Mouse (Mus musculus): ENCODE results near the gene Itga4. TPM values are rescaled to one million over a fixed set of nuclear protein-coding genes. Genes with fewer than 3 reads are reported as not detected.

Gene Itga4
- polyA plus RNA-seq, 1 experiment from 2014 or later: 2.6 TPM

GRCm38 (mm10) chr2:79248283-79248682 lies 6.9 kb upstream of the Itga4 start:
- H3K9ac ChIP-seq: no peak overlapping the region
- no peak overlapping the region for H3K27ac ChIP-seq
- H3K36me3 ChIP-seq (ENCODE audit: poor library complexity, severe bottlenecking): no peaks in the 10 kb centered on the region
- no peak for ATAC-seq
- 91% methylated on average over 5 of the region's 5 CpGs for WGBS
- no peaks in the 10 kb centered on the region for H3K9me3 ChIP-seq (replicated peaks)
- H3K4me1 ChIP-seq: no peaks in the 10 kb centered on the region
- no peak overlapping the region for H3K4me2 ChIP-seq
- H3K27me3 ChIP-seq: no peaks in the 10 kb centered on the region
- H3K4me3 ChIP-seq: no peak overlapping the region

DNA sequence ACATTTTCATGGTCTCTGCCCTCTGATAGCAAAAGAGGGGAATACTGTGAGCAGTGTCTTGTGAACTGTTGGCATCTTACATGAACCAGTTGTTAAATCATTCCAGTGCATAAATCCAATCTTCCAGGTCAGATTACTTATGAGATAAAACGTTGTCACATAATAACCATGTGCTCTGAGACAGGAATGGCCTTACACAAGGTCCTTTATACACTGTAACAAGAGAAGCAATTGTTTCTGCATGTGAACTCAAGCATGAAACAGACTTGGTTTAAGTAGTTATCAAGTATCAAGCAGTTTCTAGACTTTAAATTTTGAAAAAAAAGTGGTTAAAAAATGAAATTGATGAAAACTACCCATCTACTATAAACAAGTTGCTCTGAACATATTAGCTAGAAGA lies 4.7 kb upstream of the Itga4 start:
- Histone ChIP-seq H3K4me2 (no peak overlapping the region), H3K36me3 (ENCODE audit: poor library complexity, severe bottlenecking) (no peaks in the 10 kb centered on the region), H3K4me1 (peaks cover 6% of the 10 kb centered on the region), H3K27ac (no peak overlapping the region), H3K27me3 (no peaks in the 10 kb centered on the region; the same call in 1 of the 2 replicates), H3K9ac (no peak overlapping the region), H3K9me3 (replicated peaks) (no peaks in the 10 kb centered on the region), H3K4me3 (no peak overlapping the region)
- no peak for ATAC-seq
- 21% methylated on average over 1 of the region's 1 CpGs for WGBS

- no peak overlapping the region for H3K4me3 ChIP-seq
- H3K9me3 ChIP-seq (replicated peaks): no peaks in the 10 kb centered on the region
- H3K27ac ChIP-seq: no peak overlapping the region
- ATAC-seq: no peak
- no peak overlapping the region for H3K4me2 ChIP-seq
- peaks cover 15% of the 10 kb centered on the region for H3K4me1 ChIP-seq
- no peak overlapping the region for H3K9ac ChIP-seq
- WGBS: 65% methylated on average over 8 of the region's 8 CpGs
- peaks cover 11% of the 10 kb centered on the region; the same call in 1 of the 2 replicates for H3K27me3 ChIP-seq
- no peaks in the 10 kb centered on the region for H3K36me3 ChIP-seq (ENCODE audit: poor library complexity, severe bottlenecking)
Measured at GRCm38 (mm10) chr2:79253754-79254197, 1.4 kb upstream of the Itga4 start.

- Histone ChIP-seq H3K27me3 (peaks cover 11% of the 10 kb centered on the region; the same call in 1 of the 2 replicates), H3K36me3 (ENCODE audit: poor library complexity, severe bottlenecking) (no peaks in the 10 kb centered on the region), H3K4me3 (peak overlapping the region; percentile 52; the same call in 1 of the 2 replicates), H3K4me1 (peaks cover 15% of the 10 kb centered on the region), H3K9ac (no peak overlapping the region), H3K4me2 (peak overlapping the region; percentile 90), H3K9me3 (replicated peaks) (no peaks in the 10 kb centered on the region), H3K27ac (no peak overlapping the region)
- 54% methylated on average over 3 of the region's 3 CpGs for WGBS
- ATAC-seq: peak; percentile 38; the same call in 1 of the 2 replicates
Measured at GRCm38 (mm10) chr2:79254588-79255191, 536 bp upstream of the Itga4 start.

GRCm38 (mm10) chr2:79256001-79256339 lies 744 bp downstream of the Itga4 start:
- no peaks in the 10 kb centered on the region for H3K36me3 ChIP-seq (ENCODE audit: poor library complexity, severe bottlenecking)
- peak; percentile 37; the same call in 1 of the 2 replicates for ATAC-seq
- peaks cover 11% of the 10 kb centered on the region; the same call in 1 of the 2 replicates for H3K27me3 ChIP-seq
- H3K4me1 ChIP-seq: peaks cover 15% of the 10 kb centered on the region
- H3K9me3 ChIP-seq (replicated peaks): no peaks in the 10 kb centered on the region
- peak overlapping the region; percentile 90 for H3K4me2 ChIP-seq
- peak overlapping the region; percentile 52 for H3K4me3 ChIP-seq
- WGBS: 11% methylated on average over 7 of the region's 7 CpGs
- no peak overlapping the region for H3K27ac ChIP-seq
- peak overlapping the region; percentile 68 for H3K9ac ChIP-seq

DNA sequence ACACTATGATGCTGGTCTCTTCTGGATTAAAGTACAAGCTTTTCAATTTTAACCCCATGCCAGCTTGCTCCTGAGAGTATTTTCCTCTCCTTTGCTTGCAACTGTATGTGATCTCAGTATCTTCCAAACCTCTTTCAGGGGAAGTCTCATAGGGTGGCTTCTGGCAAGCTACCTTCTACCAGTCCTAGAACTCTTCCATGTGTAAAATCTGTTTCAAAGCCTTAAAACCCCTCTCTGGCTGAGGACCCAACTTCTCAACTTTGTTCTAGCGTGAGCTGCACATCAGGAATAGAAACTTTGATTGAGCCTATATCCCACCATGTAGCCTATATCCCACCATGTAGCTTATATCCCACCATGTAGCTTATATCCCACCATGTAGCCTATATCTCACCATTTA lies 1.1 kb downstream of the Itga4 start:
- Histone ChIP-seq H3K27ac (no peak overlapping the region), H3K4me3 (peak overlapping the region; percentile 52), H3K9me3 (replicated peaks) (no peaks in the 10 kb centered on the region), H3K36me3 (ENCODE audit: poor library complexity, severe bottlenecking) (no peaks in the 10 kb centered on the region), H3K4me1 (peaks cover 15% of the 10 kb centered on the region), H3K9ac (no peak overlapping the region), H3K4me2 (peak overlapping the region; percentile 90), H3K27me3 (peaks cover 11% of the 10 kb centered on the region; the same call in 1 of the 2 replicates)
- 81% methylated on average over 1 of the region's 1 CpGs for WGBS
- ATAC-seq: no peak

DNA sequence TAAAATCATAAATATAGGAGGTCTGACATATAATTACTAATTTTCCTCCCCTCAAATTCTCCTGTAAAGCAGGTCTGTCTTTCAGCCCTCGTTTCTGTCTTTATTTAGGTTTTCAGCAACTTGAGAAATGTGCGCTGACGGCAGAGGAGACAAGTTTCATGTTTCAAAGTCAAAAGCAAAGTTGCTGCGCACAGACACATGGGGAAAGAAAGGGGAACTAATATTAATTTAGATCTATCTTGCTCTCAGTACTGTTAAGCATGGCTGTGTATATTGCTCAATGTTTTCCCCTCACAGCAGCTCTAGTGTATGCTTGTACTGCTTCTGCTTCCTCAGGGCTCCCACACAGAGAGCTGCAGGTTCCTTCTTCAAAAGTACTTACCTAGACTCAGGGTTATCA lies 1.7 kb downstream of the Itga4 start:
- H3K4me2 ChIP-seq: no peak overlapping the region
- H3K27ac ChIP-seq: no peak overlapping the region
- no peaks in the 10 kb centered on the region for H3K36me3 ChIP-seq (ENCODE audit: poor library complexity, severe bottlenecking)
- no peak overlapping the region for H3K4me3 ChIP-seq
- H3K9me3 ChIP-seq (replicated peaks): no peaks in the 10 kb centered on the region
- peaks cover 15% of the 10 kb centered on the region for H3K4me1 ChIP-seq
- no peak for ATAC-seq
- 83% methylated on average over 4 of the region's 4 CpGs for WGBS
- no peak overlapping the region for H3K9ac ChIP-seq
- peaks cover 11% of the 10 kb centered on the region; the same call in 1 of the 2 replicates for H3K27me3 ChIP-seq

DNA sequence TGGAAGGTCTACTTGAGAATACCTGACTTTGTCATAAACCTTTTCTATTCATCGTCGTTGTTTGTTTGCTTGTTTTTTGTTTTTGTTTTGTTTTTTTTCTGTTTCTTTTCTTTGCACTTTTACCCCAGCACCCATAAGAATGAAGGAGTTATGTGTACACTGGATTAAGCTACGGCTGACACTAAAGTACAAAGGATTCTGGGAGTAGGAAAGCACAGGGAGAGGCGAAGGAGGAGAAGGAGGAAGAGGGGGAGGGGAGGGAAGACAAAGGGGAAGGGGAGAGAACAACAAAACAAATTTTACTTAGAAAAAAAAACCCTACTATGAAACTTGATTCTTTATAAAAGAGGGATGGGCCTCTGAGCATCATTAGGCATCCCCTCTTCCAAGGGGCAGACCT lies 2.2 kb downstream of the Itga4 start:
- ATAC-seq: no peak
- Histone ChIP-seq H3K9me3 (replicated peaks) (no peaks in the 10 kb centered on the region), H3K9ac (no peak overlapping the region), H3K27ac (no peak overlapping the region), H3K4me1 (peaks cover 15% of the 10 kb centered on the region), H3K4me2 (no peak overlapping the region), H3K27me3 (peaks cover 11% of the 10 kb centered on the region; the same call in 1 of the 2 replicates), H3K4me3 (no peak overlapping the region), H3K36me3 (ENCODE audit: poor library complexity, severe bottlenecking) (no peaks in the 10 kb centered on the region)
- 68% methylated on average over 4 of the region's 4 CpGs for WGBS

- Histone ChIP-seq H3K4me2 (no peak overlapping the region), H3K9ac (no peak overlapping the region), H3K27ac (no peak overlapping the region), H3K9me3 (replicated peaks) (no peaks in the 10 kb centered on the region), H3K36me3 (ENCODE audit: poor library complexity, severe bottlenecking) (no peaks in the 10 kb centered on the region), H3K4me3 (no peak overlapping the region), H3K4me1 (peaks cover 15% of the 10 kb centered on the region), H3K27me3 (peaks cover 11% of the 10 kb centered on the region; the same call in 1 of the 2 replicates)
- no peak for ATAC-seq
- WGBS: 72% methylated on average over 4 of the region's 4 CpGs
Measured at GRCm38 (mm10) chr2:79259326-79259725, 4.1 kb downstream of the Itga4 start.

DNA sequence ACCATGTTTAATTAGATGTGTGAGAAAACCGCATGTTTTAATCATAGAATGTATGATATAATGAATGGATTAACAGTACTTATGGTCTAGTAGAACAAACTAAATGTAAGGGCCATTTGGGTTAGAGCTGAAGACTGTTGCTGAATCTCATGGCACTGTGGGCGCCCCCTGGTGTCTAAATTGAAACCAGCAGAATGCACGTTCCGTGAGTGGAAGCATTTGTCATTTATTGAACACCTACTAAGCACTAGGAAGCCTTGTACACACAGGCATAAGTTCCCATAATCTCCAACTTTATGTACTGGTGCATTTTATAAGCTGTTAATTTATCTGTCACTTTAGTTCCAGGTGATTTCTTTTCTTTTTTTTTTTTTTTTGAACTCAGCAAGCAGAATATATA lies 10.4 kb downstream of the Itga4 start:
- no peak for ATAC-seq
- WGBS: 49% methylated on average over 4 of the region's 4 CpGs

DNA sequence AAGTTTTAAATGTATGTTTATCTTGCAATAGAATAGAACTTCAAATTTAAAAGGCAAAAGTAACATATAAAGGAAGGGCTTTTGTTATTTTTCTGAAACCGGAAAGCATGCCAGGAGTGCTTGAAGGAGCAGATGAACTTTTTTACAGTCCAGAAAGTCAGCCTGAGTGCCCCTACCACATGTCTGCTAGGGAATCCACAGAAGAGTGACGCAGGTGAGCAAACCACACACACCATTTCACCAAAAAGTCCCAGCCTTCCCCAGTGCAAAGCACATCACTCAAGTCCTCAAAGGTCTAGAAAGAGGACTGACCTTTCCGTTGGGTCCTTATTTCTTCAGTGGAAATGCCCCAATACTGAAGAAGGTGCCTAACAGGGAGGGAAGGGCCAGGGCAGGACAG lies 11.3 kb downstream of the Itga4 start:
- H3K4me2 ChIP-seq: no peak overlapping the region
- 93% methylated on average over 3 of the region's 3 CpGs for WGBS
- H3K27me3 ChIP-seq: no peaks in the 10 kb centered on the region
- no peak overlapping the region for H3K9ac ChIP-seq
- H3K4me1 ChIP-seq: no peaks in the 10 kb centered on the region
- ATAC-seq: no peak
- H3K36me3 ChIP-seq (ENCODE audit: poor library complexity, severe bottlenecking): no peaks in the 10 kb centered on the region
- H3K9me3 ChIP-seq (replicated peaks): no peaks in the 10 kb centered on the region
- H3K4me3 ChIP-seq: no peak overlapping the region
- no peak overlapping the region for H3K27ac ChIP-seq

More for the DNA sequence above, 10.4 kb downstream of the Itga4 start:
- H3K27me3 ChIP-seq: no peaks in the 10 kb centered on the region
- no peak overlapping the region for H3K4me2 ChIP-seq
- no peaks in the 10 kb centered on the region for H3K9me3 ChIP-seq (replicated peaks)
- no peak overlapping the region for H3K9ac ChIP-seq
- no peaks in the 10 kb centered on the region for H3K36me3 ChIP-seq (ENCODE audit: poor library complexity, severe bottlenecking)
- H3K4me3 ChIP-seq: no peak overlapping the region
- no peak overlapping the region for H3K27ac ChIP-seq
- no peaks in the 10 kb centered on the region for H3K4me1 ChIP-seq

- ATAC-seq: no peak
- Histone ChIP-seq H3K27me3 (no peaks in the 10 kb centered on the region), H3K4me3 (no peak overlapping the region), H3K9me3 (replicated peaks) (no peaks in the 10 kb centered on the region), H3K4me2 (no peak overlapping the region), H3K27ac (no peak overlapping the region), H3K9ac (no peak overlapping the region), H3K36me3 (ENCODE audit: poor library complexity, severe bottlenecking) (no peaks in the 10 kb centered on the region), H3K4me1 (no peaks in the 10 kb centered on the region)
- WGBS: 87% methylated on average over 3 of the region's 3 CpGs
Measured at GRCm38 (mm10) chr2:79267181-79267580, 12.0 kb downstream of the Itga4 start.

- H3K4me1 ChIP-seq: no peaks in the 10 kb centered on the region
- H3K9me3 ChIP-seq (replicated peaks): no peaks in the 10 kb centered on the region
- H3K4me3 ChIP-seq: no peak overlapping the region
- H3K27ac ChIP-seq: no peak overlapping the region
- H3K9ac ChIP-seq: no peak overlapping the region
- no peaks in the 10 kb centered on the region for H3K36me3 ChIP-seq (ENCODE audit: poor library complexity, severe bottlenecking)
- H3K4me2 ChIP-seq: no peak overlapping the region
- no peaks in the 10 kb centered on the region for H3K27me3 ChIP-seq
- 80% methylated on average over 4 of the region's 4 CpGs for WGBS
- ATAC-seq: no peak
Measured at GRCm38 (mm10) chr2:79268863-79269262, 13.6 kb downstream of the Itga4 start.

All from forebrain, embryonic 13.5 days (tissue).